Mouse (Mus musculus) stomach, embryonic 15.5 days (tissue): ENCODE data around the gene Cry2. TPM values are rescaled to one million over a fixed set of nuclear protein-coding genes. Genes with fewer than 3 reads are reported as not detected.
A peak's percentile ranks its signal among the peaks of the same experiment; 100 is the strongest.

Experiments used
- ATAC-seq: fragments of 200-750 bp; cut with Nextera tagmentation; 2 replicates; pipeline ENCODE4 v1.8.0; 2017; ENCODE audit warnings: low read depth, moderate number of reproducible peaks, moderate TSS enrichment; ENCODE audit not compliant: insufficient read depth, low FRiP score
- H3K27ac ChIP-seq: fragments of 300-500 bp; sonication (generic); 2 replicates; pipeline ENCODE4 v1.5.1; 2015; ENCODE audit warnings: mild to moderate bottlenecking, inconsistent platforms
- H3K27me3 ChIP-seq: fragments of 300-500 bp; sonication (generic); replicated peaks from 2 replicates; pipeline ENCODE4 v1.6.1; 2015; ENCODE audit warnings: inconsistent platforms
- H3K36me3 ChIP-seq: fragments of 300-500 bp; sonication (generic); 2 replicates; pipeline ENCODE4 v1.6.1; 2015; ENCODE audit warnings: inconsistent platforms
- H3K4me1 ChIP-seq: fragments of 300-500 bp; sonication (generic); 2 replicates; pipeline ENCODE4 v1.6.1; 2015; ENCODE audit warnings: inconsistent platforms
- H3K4me2 ChIP-seq: fragments of 300-500 bp; sonication (generic); 2 replicates; pipeline ENCODE4 v1.6.1; 2015; ENCODE audit warnings: mild to moderate bottlenecking, inconsistent platforms
- H3K4me3 ChIP-seq: fragments of 300-500 bp; sonication (generic); replicated peaks from 2 replicates; pipeline ENCODE4 v1.5.1; 2015; ENCODE audit warnings: inconsistent platforms
- H3K9ac ChIP-seq: fragments of 300-500 bp; sonication (generic); 2 replicates; pipeline ENCODE4 v1.6.1; 2015; ENCODE audit warnings: inconsistent platforms
- H3K9me3 ChIP-seq: fragments of 300-500 bp; sonication (generic); 2 replicates; pipeline ENCODE4 v1.6.1; 2016; ENCODE audit warnings: inconsistent platforms
- WGBS: fragments of 180-500 bp; shearing (Covaris S2); methylation state at CpG from one replicate; pipeline ENCODE4 v1.1.7; 2015; 5-methylcytosine and 5-hydroxymethylcytosine counted together
- polyA plus RNA-seq: library from polyadenylated mRNA; unstranded; fragments of >200 nt; fragmentation: Nextera tagmentation; extraction: Ambion mirVana; gene quantifications from 2 replicates; pipeline ENCODE4 v1.2.1, GENCODE M21; 2015

The Cry2 gene
- polyA plus RNA-seq, 1 experiment from 2014 or later = 19.2 TPM

- 86% methylated on average over 8 of the region's 8 CpGs for WGBS
- H3K9ac ChIP-seq = no peak overlapping the region
These were observed 42.7 kb downstream of the Cry2 start for GRCm38 (mm10) chr2:92391116-92391515.

GRCm38 (mm10) chr2:92390206-92390930 is 43.5 kb downstream of the Cry2 start:
- peak overlapping the region; percentile 76; the same call in 1 of the 2 replicates for H3K27ac ChIP-seq
- 0 out of 2 replicates have a peak overlapping the region, but pooled peaks have one; percentile 65 for H3K4me3 ChIP-seq
- ATAC-seq = no peak
- peaks cover 50% of the 10 kb centered on the region for H3K4me1 ChIP-seq
- H3K4me2 ChIP-seq = no peak overlapping the region
- WGBS = 67% methylated on average over 6 of the region's 6 CpGs
- no peaks in the 10 kb centered on the region for H3K27me3 ChIP-seq
- no peak overlapping the region for H3K9ac ChIP-seq
- H3K9me3 ChIP-seq = no peaks in the 10 kb centered on the region
- H3K36me3 ChIP-seq = peaks cover 5% of the 10 kb centered on the region; the same call in 1 of the 2 replicates

More at GRCm38 (mm10) chr2:92391116-92391515, 42.7 kb downstream of the Cry2 start:
- Histone ChIP-seq H3K27ac (no peak overlapping the region), H3K9me3 (no peaks in the 10 kb centered on the region), H3K4me3 (no peak overlapping the region), H3K36me3 (peaks cover 4% of the 10 kb centered on the region; the same call in 1 of the 2 replicates), H3K27me3 (no peaks in the 10 kb centered on the region), H3K4me1 (peaks cover 50% of the 10 kb centered on the region), H3K4me2 (peak overlapping the region; percentile 57; the same call in 1 of the 2 replicates)
- no peak for ATAC-seq

GRCm38 (mm10) chr2:92389645-92390044 is 44.2 kb downstream of the Cry2 start:
- peaks cover 50% of the 10 kb centered on the region for H3K4me1 ChIP-seq
- WGBS = 7% methylated on average over 10 of the region's 10 CpGs
- no peak overlapping the region for H3K9ac ChIP-seq
- no peaks in the 10 kb centered on the region for H3K9me3 ChIP-seq
- H3K27ac ChIP-seq = peak overlapping the region; percentile 76; the same call in 1 of the 2 replicates
- H3K4me3 ChIP-seq = peak overlapping the region; percentile 65
- H3K36me3 ChIP-seq = peaks cover 9% of the 10 kb centered on the region; the same call in 1 of the 2 replicates
- H3K4me2 ChIP-seq = peak overlapping the region; percentile 65
- H3K27me3 ChIP-seq = no peaks in the 10 kb centered on the region
- ATAC-seq = no peak

- Histone ChIP-seq H3K4me1 (peaks cover 50% of the 10 kb centered on the region), H3K9me3 (no peaks in the 10 kb centered on the region), H3K36me3 (peaks cover 10% of the 10 kb centered on the region; the same call in 1 of the 2 replicates), H3K27ac (peak overlapping the region; percentile 76; the same call in 1 of the 2 replicates), H3K9ac (peak overlapping the region; percentile 26), H3K27me3 (no peaks in the 10 kb centered on the region), H3K4me3 (peak overlapping the region; percentile 65), H3K4me2 (peak overlapping the region; percentile 65)
- ATAC-seq = peak; percentile 89
- under 1% methylated on average over 55 of the region's 62 CpGs for WGBS
These were observed 44.8 kb downstream of the Cry2 start for GRCm38 (mm10) chr2:92388891-92389641.

GRCm38 (mm10) chr2:92388081-92388517 is 45.7 kb downstream of the Cry2 start:
- Histone ChIP-seq H3K27ac (no peak overlapping the region), H3K4me3 (peak overlapping the region; percentile 65), H3K9me3 (no peaks in the 10 kb centered on the region), H3K27me3 (no peaks in the 10 kb centered on the region), H3K9ac (no peak overlapping the region; the same call in 1 of the 2 replicates), H3K4me1 (peaks cover 50% of the 10 kb centered on the region), H3K4me2 (peak overlapping the region; percentile 65), H3K36me3 (peaks cover 14% of the 10 kb centered on the region; the same call in 1 of the 2 replicates)
- WGBS = 44% methylated on average over 3 of the region's 3 CpGs
- ATAC-seq = no peak

- Histone ChIP-seq H3K4me2 (peak overlapping the region; percentile 65; the same call in 1 of the 2 replicates), H3K9ac (no peak overlapping the region)
- WGBS = 84% methylated on average over 4 of the region's 4 CpGs
These were observed 46.2 kb downstream of the Cry2 start for GRCm38 (mm10) chr2:92387646-92388045.

GRCm38 (mm10) chr2:92386821-92387570 is 46.8 kb downstream of the Cry2 start:
- Histone ChIP-seq H3K27ac (no peak overlapping the region), H3K4me3 (no peak overlapping the region), H3K9me3 (no peaks in the 10 kb centered on the region), H3K27me3 (no peaks in the 10 kb centered on the region), H3K9ac (no peak overlapping the region), H3K36me3 (peaks cover 16% of the 10 kb centered on the region; the same call in 1 of the 2 replicates), H3K4me1 (peaks cover 39% of the 10 kb centered on the region), H3K4me2 (no peak overlapping the region)
- no peak for ATAC-seq
- WGBS = 90% methylated on average over 30 of the region's 30 CpGs

More at GRCm38 (mm10) chr2:92387646-92388045, 46.2 kb downstream of the Cry2 start:
- H3K36me3 ChIP-seq = peaks cover 14% of the 10 kb centered on the region; the same call in 1 of the 2 replicates
- peaks cover 45% of the 10 kb centered on the region for H3K4me1 ChIP-seq
- no peaks in the 10 kb centered on the region for H3K9me3 ChIP-seq
- H3K27me3 ChIP-seq = no peaks in the 10 kb centered on the region
- no peak overlapping the region for H3K27ac ChIP-seq
- no peak for ATAC-seq
- H3K4me3 ChIP-seq = no peak overlapping the region

GRCm38 (mm10) chr2:92385113-92386051 is 48.5 kb downstream of the Cry2 start:
- no peak overlapping the region for H3K9ac ChIP-seq
- H3K4me3 ChIP-seq = no peak overlapping the region
- H3K9me3 ChIP-seq = no peaks in the 10 kb centered on the region
- H3K27ac ChIP-seq = no peak overlapping the region
- peaks cover 30% of the 10 kb centered on the region for H3K4me1 ChIP-seq
- H3K27me3 ChIP-seq = no peaks in the 10 kb centered on the region
- ATAC-seq = no peak
- 79% methylated on average over 22 of the region's 22 CpGs for WGBS
- peaks cover 21% of the 10 kb centered on the region; the same call in 1 of the 2 replicates for H3K36me3 ChIP-seq
- H3K4me2 ChIP-seq = no peak overlapping the region

- no peak overlapping the region for H3K27ac ChIP-seq
- no peak overlapping the region for H3K4me3 ChIP-seq
- peaks cover 28% of the 10 kb centered on the region; the same call in 1 of the 2 replicates for H3K36me3 ChIP-seq
- H3K9me3 ChIP-seq = no peaks in the 10 kb centered on the region
- peaks cover 22% of the 10 kb centered on the region for H3K4me1 ChIP-seq
- WGBS = 78% methylated on average over 4 of the region's 4 CpGs
- no peak for ATAC-seq
- no peaks in the 10 kb centered on the region for H3K27me3 ChIP-seq
- no peak overlapping the region for H3K4me2 ChIP-seq
- no peak overlapping the region for H3K9ac ChIP-seq
These were observed 49.7 kb downstream of the Cry2 start for GRCm38 (mm10) chr2:92384101-92384500.

GRCm38 (mm10) chr2:92382759-92383158 is 51.1 kb downstream of the Cry2 start:
- no peak overlapping the region for H3K4me3 ChIP-seq
- H3K9me3 ChIP-seq = no peaks in the 10 kb centered on the region
- H3K27ac ChIP-seq = no peak overlapping the region
- H3K4me1 ChIP-seq = peaks cover 12% of the 10 kb centered on the region; the same call in 1 of the 2 replicates
- H3K27me3 ChIP-seq = no peaks in the 10 kb centered on the region
- no peak overlapping the region for H3K9ac ChIP-seq
- no peak overlapping the region for H3K4me2 ChIP-seq
- peaks cover 39% of the 10 kb centered on the region for H3K36me3 ChIP-seq
- no peak for ATAC-seq
- 90% methylated on average over 4 of the region's 4 CpGs for WGBS
